Mouse (Mus musculus) liver, adult 2 months (tissue): Measurements from ENCODE around the gene Babam2. TPM values are rescaled to one million over a fixed set of nuclear protein-coding genes. Genes with fewer than 3 reads are reported as not detected.

Experiments used
- DNase-seq: peaks from one replicate; pipeline ENCODE4 v3.0.0-alpha.2; 2011; ENCODE audit warnings: low read depth, low spot score; ENCODE audit errors: extremely low read depth
- H3K27ac ChIP-seq: fragments of 200-500 bp; replicated peaks from 2 replicates; pipeline ENCODE4 v1.5.1; 2012; ENCODE audit warnings: low read depth, mild to moderate bottlenecking, control low read depth, inconsistent platforms, low read length; ENCODE audit not compliant: insufficient read depth
- H3K27me3 ChIP-seq: fragments of 200-500 bp; 2 replicates; pipeline ENCODE4 v1.6.1; 2012; ENCODE audit warnings: mild to moderate bottlenecking, moderate library complexity, low read length, inconsistent platforms; ENCODE audit not compliant: control insufficient read depth, insufficient read depth
- H3K36me3 ChIP-seq: fragments of 200-500 bp; 2 replicates; pipeline ENCODE4 v1.6.1; 2012; ENCODE audit warnings: low read length, inconsistent platforms; ENCODE audit not compliant: control insufficient read depth, insufficient read depth
- H3K4me1 ChIP-seq: fragments of 200-500 bp; 2 replicates; pipeline ENCODE4 v1.6.1; 2011; ENCODE audit warnings: low read length; ENCODE audit not compliant: control insufficient read depth, insufficient read depth
- H3K4me3 ChIP-seq: fragments of 200-500 bp; 2 replicates; pipeline ENCODE4 v1.5.1; 2011; ENCODE audit warnings: low read depth, mild to moderate bottlenecking, control low read depth, low read length, moderate library complexity; ENCODE audit not compliant: insufficient read depth
- H3K79me2 ChIP-seq: fragments of 200-500 bp; 2 replicates; pipeline ENCODE4 v1.6.1; 2012; ENCODE audit warnings: inconsistent platforms, mild to moderate bottlenecking, low read length, moderate library complexity; ENCODE audit not compliant: control insufficient read depth, insufficient read depth
- H3K9ac ChIP-seq: fragments of 200-500 bp; 2 replicates; pipeline ENCODE4 v1.6.1; 2012; ENCODE audit warnings: low read depth, mild to moderate bottlenecking, control low read depth, inconsistent platforms, low read length
- CTCF ChIP-seq: fragments of 200-500 bp; IDR thresholded peaks from 2 replicates; pipeline ENCODE4 v1.5.1; 2011; ENCODE audit warnings: low read depth, low read length, control low read depth
- POLR2A ChIP-seq: fragments of 200-500 bp; IDR thresholded peaks from 2 replicates; pipeline ENCODE4 v1.6.1; 2011; ENCODE audit warnings: low read length, control low read depth; ENCODE audit not compliant: insufficient read depth; ENCODE audit errors: extremely low read depth
- WGBS: fragments of 180-500 bp; shearing (Covaris S2); methylation state at CpG from one replicate; pipeline ENCODE4 v1.1.7; 2018; 5-methylcytosine and 5-hydroxymethylcytosine counted together
- polyA plus RNA-seq: library from polyadenylated mRNA; depleted of rRNA; stranded (reverse); fragments of >200 nt; gene quantifications from 2 replicates; pipeline ENCODE4 v1.2.3, GENCODE M21; 2012
- total RNA-seq: library from RNA; depleted of rRNA; stranded (reverse); fragments of >200 nt; gene quantifications from 2 replicates; pipeline ENCODE4 v1.2.3, GENCODE M21; 2014

Gene Babam2
- total and polyA plus RNA-seq, 2 experiments, result 18.9 to 20.1 TPM

DNA sequence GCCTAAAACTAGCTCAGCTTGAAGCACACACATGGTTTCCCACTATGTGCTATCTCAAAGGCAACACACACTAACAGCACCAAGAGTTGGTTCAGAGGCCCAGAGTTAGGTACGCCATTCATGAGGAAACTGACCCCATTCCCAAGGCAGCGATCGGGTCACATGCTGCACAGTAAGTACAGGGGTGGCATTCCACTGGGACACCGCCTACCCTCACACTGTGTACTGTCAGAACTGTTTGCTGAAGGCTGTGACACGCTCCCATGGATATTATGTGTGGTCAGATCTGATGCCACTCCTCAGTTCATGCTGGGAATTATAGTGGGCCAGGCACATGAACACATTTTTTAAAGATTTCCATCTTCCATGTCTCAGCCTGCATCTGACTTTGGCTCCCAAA lies 374.3 kb downstream of the Babam2 start:
- Histone ChIP-seq H3K79me2 (no peaks in the 10 kb centered on the region), H3K4me3 (no peak overlapping the region), H3K27ac (no peak overlapping the region), H3K36me3 (no peaks in the 10 kb centered on the region), H3K9ac (no peak overlapping the region), H3K4me1 (no peaks in the 10 kb centered on the region), H3K27me3 (no peaks in the 10 kb centered on the region)
- TF ChIP-seq CTCF (no peak), POLR2A (no peak)
- whole genome bisulfite sequencing, result 99% methylated on average over 5 of the region's 5 CpGs
- no peak for DNase-seq

DNA sequence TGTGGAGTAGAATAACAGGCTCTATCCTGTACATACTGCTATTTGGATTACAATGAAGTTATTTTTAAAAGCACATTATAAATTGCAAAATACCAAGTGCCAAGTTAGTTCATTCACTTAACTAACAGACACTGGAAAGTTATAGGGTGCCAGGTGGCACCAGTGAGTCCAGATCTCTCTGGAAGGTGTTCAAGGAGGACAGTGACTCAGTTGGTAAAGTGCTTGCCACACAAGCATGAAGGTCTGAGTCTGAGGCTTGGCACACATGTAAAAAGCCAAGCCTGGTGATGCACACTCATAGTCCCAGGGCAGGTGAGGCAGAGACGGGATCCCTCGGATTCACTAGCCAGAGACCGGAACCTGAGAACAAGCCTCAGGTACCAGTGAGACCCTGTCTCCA lies 375.4 kb downstream of the Babam2 start:
- H3K9ac ChIP-seq, result no peak overlapping the region
- no peak overlapping the region for H3K4me3 ChIP-seq
- no peaks in the 10 kb centered on the region for H3K79me2 ChIP-seq
- peak; percentile 21 for DNase-seq
- no peaks in the 10 kb centered on the region for H3K4me1 ChIP-seq
- H3K27me3 ChIP-seq, result no peaks in the 10 kb centered on the region
- 97% methylated on average over 3 of the region's 3 CpGs for WGBS
- TF ChIP-seq POLR2A (no peak), CTCF (no peak)
- no peaks in the 10 kb centered on the region for H3K36me3 ChIP-seq
- H3K27ac ChIP-seq, result no peak overlapping the region

DNA sequence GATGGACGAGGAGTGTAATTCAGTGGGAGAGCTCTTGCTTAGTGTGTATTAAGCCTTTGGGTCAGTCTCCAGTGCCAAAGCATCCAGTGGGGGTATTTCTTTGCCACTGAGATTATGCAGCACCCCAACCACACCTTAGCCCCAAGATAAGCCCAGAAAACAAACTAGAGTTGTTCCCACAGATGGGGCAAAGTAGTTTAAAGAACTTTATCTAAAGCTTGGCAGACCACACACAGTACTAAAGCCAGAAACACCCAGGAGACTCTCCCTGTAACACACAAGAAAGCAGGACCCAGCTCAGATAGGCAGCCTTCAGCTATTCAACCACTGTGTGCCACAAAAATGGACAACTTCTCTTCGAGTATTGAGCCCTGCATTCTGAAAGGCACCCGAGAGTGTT lies 376.6 kb downstream of the Babam2 start:
- Histone ChIP-seq H3K4me1 (no peaks in the 10 kb centered on the region), H3K9ac (no peak overlapping the region), H3K4me3 (no peak overlapping the region), H3K27ac (no peak overlapping the region), H3K36me3 (no peaks in the 10 kb centered on the region), H3K79me2 (no peaks in the 10 kb centered on the region), H3K27me3 (no peaks in the 10 kb centered on the region)
- 90% methylated on average over 3 of the region's 3 CpGs for WGBS
- TF ChIP-seq CTCF, result no peak
- no peak for TF ChIP-seq POLR2A
- no peak for DNase-seq

DNA sequence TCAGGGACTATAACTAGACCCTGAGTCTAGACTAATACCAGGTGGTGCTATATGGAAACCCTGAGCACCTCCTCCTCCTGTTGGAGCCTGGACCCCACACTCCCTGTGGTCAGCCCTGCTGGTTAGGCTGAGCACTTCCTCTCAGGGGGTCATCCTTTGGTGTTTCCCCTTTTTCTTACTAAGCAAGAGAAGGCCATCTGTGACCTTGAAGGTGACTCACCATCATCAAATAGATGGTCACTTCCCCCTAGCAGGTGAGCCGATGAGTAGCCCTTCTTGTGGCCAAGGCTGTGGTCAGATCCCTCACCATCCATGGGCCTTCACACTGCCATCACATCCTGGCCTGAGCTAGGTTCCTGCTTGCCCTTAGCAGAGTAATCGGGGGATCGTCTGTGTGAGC lies 379.7 kb downstream of the Babam2 start:
- WGBS, result 93% methylated on average over 3 of the region's 3 CpGs
- Histone ChIP-seq H3K36me3 (no peaks in the 10 kb centered on the region), H3K4me3 (no peak overlapping the region), H3K79me2 (no peaks in the 10 kb centered on the region), H3K4me1 (no peaks in the 10 kb centered on the region), H3K27me3 (no peaks in the 10 kb centered on the region), H3K9ac (no peak overlapping the region), H3K27ac (no peak overlapping the region)
- TF ChIP-seq POLR2A (no peak), CTCF (no peak)
- no peak for DNase-seq

DNA sequence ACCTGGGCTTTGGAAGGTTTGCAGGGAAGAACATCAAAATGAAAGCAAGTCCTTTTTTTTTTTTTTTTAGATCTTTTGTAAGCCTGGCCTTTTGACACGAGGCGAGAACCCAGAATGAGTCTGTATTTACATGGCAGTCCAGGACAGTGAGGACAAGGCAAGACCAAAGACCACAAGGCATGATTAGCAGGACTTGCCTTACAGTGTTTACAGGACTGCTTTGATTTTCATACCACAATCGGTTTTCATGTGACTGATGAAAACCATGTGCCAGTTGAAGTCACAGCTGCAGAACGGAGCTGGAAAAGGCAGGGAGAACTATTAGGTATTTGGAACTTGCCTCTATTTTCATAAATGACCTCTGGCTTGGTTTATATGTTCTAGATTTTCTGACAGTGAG lies 381.5 kb downstream of the Babam2 start:
- H3K36me3 ChIP-seq, result no peaks in the 10 kb centered on the region
- H3K4me3 ChIP-seq, result no peak overlapping the region
- peak; percentile 60 for DNase-seq
- TF ChIP-seq CTCF (no peak), POLR2A (no peak)
- H3K27me3 ChIP-seq, result no peaks in the 10 kb centered on the region
- 53% methylated on average over 4 of the region's 4 CpGs for WGBS
- no peak overlapping the region for H3K27ac ChIP-seq
- no peaks in the 10 kb centered on the region for H3K4me1 ChIP-seq
- H3K9ac ChIP-seq, result no peak overlapping the region
- no peaks in the 10 kb centered on the region for H3K79me2 ChIP-seq

GRCm38 (mm10) chr5:32080490-32081219 lies 383.2 kb downstream of the Babam2 start:
- H3K79me2 ChIP-seq, result no peaks in the 10 kb centered on the region
- no peak overlapping the region for H3K9ac ChIP-seq
- no peak for DNase-seq
- H3K36me3 ChIP-seq, result no peaks in the 10 kb centered on the region
- H3K27ac ChIP-seq, result no peak overlapping the region
- H3K27me3 ChIP-seq, result no peaks in the 10 kb centered on the region
- no peaks in the 10 kb centered on the region for H3K4me1 ChIP-seq
- no peak overlapping the region for H3K4me3 ChIP-seq
- no peak for TF ChIP-seq CTCF
- TF ChIP-seq POLR2A, result no peak
- 78% methylated on average over 7 of the region's 7 CpGs for WGBS
